ENCODE assay signal across 26 mouse cellular contexts in the genomic region with DNA sequence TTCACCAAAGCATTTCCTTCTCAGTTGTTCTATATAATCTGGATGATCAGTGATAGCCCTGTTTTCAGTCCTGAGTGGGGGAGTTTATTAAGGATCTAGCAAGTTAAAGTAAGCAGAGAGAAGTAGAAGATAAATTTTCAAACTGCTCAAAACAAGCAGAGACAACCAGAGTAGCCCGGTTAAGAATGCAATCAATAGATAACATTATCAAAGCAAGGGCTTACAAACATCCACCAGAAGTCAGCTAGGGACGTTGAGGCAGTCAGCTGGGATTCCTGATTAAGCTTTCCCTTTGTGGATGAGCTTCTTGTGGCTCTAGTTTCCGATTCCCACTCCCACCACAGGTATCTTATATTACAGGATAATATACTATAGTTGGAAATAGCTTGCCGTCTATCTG.
DNase-seq lines count a peak whose midpoint lies in the region; ATAC-seq lines count a peak whose summit lies in the region.
"Had no signal": no experiment of that assay in that cellular context is flagged by ENCODE, and none has a peak within 500 bp of the region (broad histone marks: within the 10 kb centered on the region; RNA-seq: fewer than 3 reads in every experiment).

No protein-coding gene starts in this region.

- H3K4me3 ChIP-seq in liver, embryonic 13.5 days (replicated peaks): no peak overlapping the region
- no peak overlapping the region for H3K4me3 ChIP-seq in liver, embryonic 16.5 days (ENCODE audit: low read depth, low read length)
- H3K4me3 ChIP-seq: embryonic facial prominence, embryonic 12.5 days; embryonic facial prominence, embryonic 15.5 days; gastrocnemius, adult 2 months; heart, embryonic 10.5 days; heart, embryonic 13.5 days; hindbrain, embryonic 10.5 days; hindbrain, embryonic 13.5 days had no signal

- ATAC-seq in liver, embryonic 13.5 days (ENCODE audit: low read depth): peak; percentile 68
- peak; percentile 61 for ATAC-seq in liver, embryonic 16.5 days (ENCODE audit: low read depth)
- ATAC-seq in megakaryocyte-erythroid progenitor cell, adult 5-6 weeks (replicated peaks; ENCODE audit: low FRiP score, low TSS enrichment, poor library complexity, severe bottlenecking): peak; percentile 46
- ATAC-seq: forebrain, embryonic 14.5 days; forebrain, postnatal 0 days; hindbrain, embryonic 16.5 days had no signal

- WGBS in liver, embryonic 13.5 days (ENCODE audit: insufficient replicate concordance): 27% methylated on average over 4 of the region's 4 CpGs
- 27% methylated on average over 4 of the region's 4 CpGs for WGBS in liver, embryonic 16.5 days (ENCODE audit: insufficient replicate concordance)

- intact Hi-C loops in heart, postnatal 14 days (cut with DNase I): loop anchor here (5.0 kb wide), 1 partner anchor 88 kb away; no protein-coding TSS in a partner anchor

- no peak overlapping the region for H3K27ac ChIP-seq in liver, embryonic 13.5 days
- no peak overlapping the region for H3K27ac ChIP-seq in liver, embryonic 16.5 days (ENCODE audit: low read length)
- H3K27ac ChIP-seq: embryonic facial prominence, embryonic 12.5 days; embryonic facial prominence, embryonic 15.5 days; gastrocnemius, adult 2 months; heart, embryonic 10.5 days; heart, embryonic 13.5 days; hindbrain, embryonic 10.5 days; hindbrain, embryonic 13.5 days had no signal

- H3K36me3 ChIP-seq in liver, embryonic 13.5 days: no peaks in the 10 kb centered on the region
- H3K36me3 ChIP-seq in liver, embryonic 16.5 days (ENCODE audit: control insufficient read depth, insufficient read depth): no peaks in the 10 kb centered on the region
- H3K36me3 ChIP-seq: embryonic facial prominence, embryonic 12.5 days; embryonic facial prominence, embryonic 15.5 days; heart, embryonic 10.5 days; heart, embryonic 13.5 days; hindbrain, embryonic 10.5 days; hindbrain, embryonic 13.5 days had no signal

- H3K27me3 ChIP-seq in liver, embryonic 13.5 days: 0 out of 2 replicates have a peak, but pooled peaks cover 3% of the 10 kb centered on the region
- no peaks in the 10 kb centered on the region for H3K27me3 ChIP-seq in liver, embryonic 16.5 days (ENCODE audit: control insufficient read depth, insufficient read depth, low read depth, low read length)
- H3K27me3 ChIP-seq: embryonic facial prominence, embryonic 12.5 days; embryonic facial prominence, embryonic 15.5 days; heart, embryonic 13.5 days; hindbrain, embryonic 13.5 days had no signal

- no peaks in the 10 kb centered on the region for H3K9me3 ChIP-seq in liver, embryonic 13.5 days (replicated peaks)
- no peaks in the 10 kb centered on the region for H3K9me3 ChIP-seq in liver, embryonic 16.5 days (replicated peaks; ENCODE audit: control insufficient read depth, low read length)
- H3K9me3 ChIP-seq: embryonic facial prominence, embryonic 12.5 days; embryonic facial prominence, embryonic 15.5 days; heart, embryonic 10.5 days; heart, embryonic 13.5 days; hindbrain, embryonic 10.5 days; hindbrain, embryonic 13.5 days had no signal

- H3K9ac ChIP-seq in liver, embryonic 13.5 days: no peak overlapping the region
- H3K9ac ChIP-seq in liver, embryonic 16.5 days (ENCODE audit: low read depth, low read length): no peak overlapping the region
- H3K9ac ChIP-seq: embryonic facial prominence, embryonic 12.5 days; embryonic facial prominence, embryonic 15.5 days; forebrain, postnatal 0 days; heart, embryonic 13.5 days; hindbrain, embryonic 13.5 days had no signal

- H3K4me2 ChIP-seq in liver, embryonic 13.5 days: no peak overlapping the region
- H3K4me2 ChIP-seq in liver, embryonic 16.5 days (ENCODE audit: low read depth, low read length): no peak overlapping the region
- H3K4me2 ChIP-seq: embryonic facial prominence, embryonic 12.5 days; embryonic facial prominence, embryonic 15.5 days; heart, embryonic 13.5 days; hindbrain, embryonic 13.5 days had no signal

- peak; percentile 70 for DNase-seq in heart, adult 11 months
- DNase-seq in heart, postnatal 14 days: no peak
- DNase-seq in liver, embryonic 13.5 days: no peak
- DNase-seq in Muller cell, postnatal 12 days (ENCODE audit: inconsistent ontology term): no peak
- no peak for DNase-seq in left cerebral cortex, adult 11 months (ENCODE audit: low spot score)
- DNase-seq in right cerebral cortex, postnatal 14 days: no peak
- DNase-seq: adrenal gland, adult 2 months; adrenal gland, postnatal 14 days; cerebellum, adult 11 months; cerebellum, adult 2 months; cerebellum, adult 9-11 months; cerebellum, postnatal 25 days; forebrain, postnatal 0 days; gastrocnemius, adult 2 months; gastrocnemius, postnatal 14 days; heart, adult 18-20 months had no signal

- H3K4me1 ChIP-seq in liver, embryonic 13.5 days (replicated peaks): peaks cover 57% of the 10 kb centered on the region
- peaks cover 20% of the 10 kb centered on the region for H3K4me1 ChIP-seq in liver, embryonic 16.5 days (ENCODE audit: control insufficient read depth, low read depth, low read length)
